23 mouse cellular contexts compared by ENCODE assay signal in the genomic region with DNA sequence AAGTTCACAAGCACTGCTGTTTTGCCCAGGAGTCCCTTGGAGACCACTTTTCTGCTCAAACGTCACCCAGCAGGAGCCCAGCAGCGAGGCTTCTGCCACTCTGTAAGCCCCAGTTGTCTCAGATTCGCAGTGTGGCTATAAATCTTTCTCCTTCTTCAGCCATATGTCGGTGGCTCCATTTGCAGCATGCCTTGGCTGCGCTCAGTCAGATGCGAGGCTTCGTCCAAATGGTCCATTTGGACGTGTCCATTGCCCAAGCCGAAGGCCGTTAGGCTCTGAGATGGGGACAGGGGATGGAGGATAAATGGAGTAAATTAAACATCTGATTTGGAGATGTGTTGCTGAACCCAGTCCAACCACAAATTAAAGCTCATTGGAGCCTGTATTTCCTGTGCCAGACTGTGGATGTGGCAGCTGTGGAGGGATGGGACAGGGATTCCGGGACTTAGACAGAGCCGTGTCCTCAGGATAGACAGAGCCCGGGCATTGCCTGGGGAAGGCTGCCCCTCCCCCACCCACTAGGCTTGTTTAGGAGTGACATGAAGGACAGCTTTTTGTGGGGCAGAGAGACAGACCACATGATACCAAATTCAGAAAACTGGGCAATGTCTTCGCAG.
DNase-seq lines count a peak whose midpoint lies in the region; ATAC-seq and TF ChIP-seq lines count a peak whose summit lies in the region.
"Had no signal": no experiment of that assay in that cellular context is flagged by ENCODE, and none has a peak within 500 bp of the region (broad histone marks: within the 10 kb centered on the region; RNA-seq: fewer than 3 reads in every experiment).

No protein-coding gene starts in this region.

- H3K4me3 ChIP-seq in hindbrain, embryonic 16.5 days (ENCODE audit: low read length) = no peak overlapping the region
- H3K4me3 ChIP-seq in hindbrain, embryonic 10.5 days = no peak overlapping the region
- H3K4me3 ChIP-seq in midbrain, postnatal 0 days (ENCODE audit: low read depth, low read length) = no peak overlapping the region
- H3K4me3 ChIP-seq in midbrain, embryonic 10.5 days = no peak overlapping the region
- H3K4me3 ChIP-seq in neural tube, embryonic 15.5 days (replicated peaks) = no peak overlapping the region
- H3K4me3 ChIP-seq: embryonic facial prominence, embryonic 10.5 days; heart, adult 2 months; heart, embryonic 13.5 days; liver, embryonic 13.5 days; midbrain, embryonic 12.5 days had no signal

- no peaks in the 10 kb centered on the region for H3K36me3 ChIP-seq in hindbrain, embryonic 16.5 days (ENCODE audit: control insufficient read depth, insufficient read depth, low read length)
- no peaks in the 10 kb centered on the region for H3K36me3 ChIP-seq in hindbrain, embryonic 10.5 days
- no peaks in the 10 kb centered on the region for H3K36me3 ChIP-seq in midbrain, postnatal 0 days (ENCODE audit: insufficient read depth, low read length)
- H3K36me3 ChIP-seq in midbrain, embryonic 10.5 days = no peaks in the 10 kb centered on the region
- H3K36me3 ChIP-seq in neural tube, embryonic 15.5 days = no peaks in the 10 kb centered on the region
- H3K36me3 ChIP-seq: embryonic facial prominence, embryonic 10.5 days; heart, embryonic 13.5 days; liver, embryonic 13.5 days; midbrain, embryonic 12.5 days had no signal

- no peak overlapping the region for H3K9ac ChIP-seq in hindbrain, embryonic 16.5 days (ENCODE audit: low read depth, low read length)
- H3K9ac ChIP-seq in midbrain, postnatal 0 days (replicated peaks; ENCODE audit: low read length, poor library complexity, severe bottlenecking) = no peak overlapping the region
- H3K9ac ChIP-seq in neural tube, embryonic 15.5 days (replicated peaks) = no peak overlapping the region
- H3K9ac ChIP-seq: heart, embryonic 13.5 days; liver, embryonic 13.5 days; midbrain, embryonic 12.5 days had no signal

- ATAC-seq in hindbrain, embryonic 16.5 days = peak; percentile 30; the same call in 1 of the 2 replicates
- ATAC-seq in midbrain, postnatal 0 days (ENCODE audit: low FRiP score) = no peak
- ATAC-seq in neural tube, embryonic 15.5 days (ENCODE audit: low FRiP score) = peak; percentile 45; the same call in 1 of the 2 replicates
- ATAC-seq: activated CD4-positive, CD25-positive, alpha-beta regulatory T cell, adult 4 months; forebrain, embryonic 16.5 days had no signal

- TF ChIP-seq CTCF in midbrain, postnatal 0 days (IDR thresholded peaks at IDR 0.05) = no peak

- no peak overlapping the region for H3K27ac ChIP-seq in hindbrain, embryonic 16.5 days (ENCODE audit: low read depth, low read length)
- no peak overlapping the region for H3K27ac ChIP-seq in hindbrain, embryonic 10.5 days
- no peak overlapping the region for H3K27ac ChIP-seq in midbrain, postnatal 0 days (ENCODE audit: low read depth, low read length)
- no peak overlapping the region for H3K27ac ChIP-seq in midbrain, embryonic 10.5 days (replicated peaks)
- no peak overlapping the region for H3K27ac ChIP-seq in neural tube, embryonic 15.5 days (replicated peaks)
- H3K27ac ChIP-seq: embryonic facial prominence, embryonic 10.5 days; heart, adult 2 months; heart, embryonic 13.5 days; kidney, postnatal 0 days; liver, embryonic 13.5 days; midbrain, embryonic 12.5 days had no signal

- H3K9me3 ChIP-seq in hindbrain, embryonic 16.5 days (ENCODE audit: control insufficient read depth, low read length) = no peaks in the 10 kb centered on the region
- no peaks in the 10 kb centered on the region for H3K9me3 ChIP-seq in hindbrain, embryonic 10.5 days
- H3K9me3 ChIP-seq in midbrain, postnatal 0 days (ENCODE audit: low read length) = no peaks in the 10 kb centered on the region
- peaks cover 12% of the 10 kb centered on the region; the same call in 1 of the 2 replicates for H3K9me3 ChIP-seq in midbrain, embryonic 10.5 days (replicated peaks)
- H3K9me3 ChIP-seq in neural tube, embryonic 15.5 days (replicated peaks) = no peaks in the 10 kb centered on the region
- H3K9me3 ChIP-seq: embryonic facial prominence, embryonic 10.5 days had no signal

- peaks cover 4% of the 10 kb centered on the region; the same call in 1 of the 2 replicates for H3K4me1 ChIP-seq in hindbrain, embryonic 16.5 days (ENCODE audit: control insufficient read depth, insufficient read depth, low read depth, low read length)
- H3K4me1 ChIP-seq in hindbrain, embryonic 10.5 days (replicated peaks) = no peaks in the 10 kb centered on the region
- no peaks in the 10 kb centered on the region for H3K4me1 ChIP-seq in midbrain, postnatal 0 days (ENCODE audit: insufficient read depth, low read length)
- H3K4me1 ChIP-seq in midbrain, embryonic 10.5 days = no peaks in the 10 kb centered on the region
- H3K4me1 ChIP-seq in neural tube, embryonic 15.5 days = peaks cover 23% of the 10 kb centered on the region
- H3K4me1 ChIP-seq: embryonic facial prominence, embryonic 10.5 days; heart, embryonic 13.5 days; liver, embryonic 13.5 days; midbrain, embryonic 12.5 days had no signal

- H3K4me2 ChIP-seq in hindbrain, embryonic 16.5 days (ENCODE audit: low read length) = no peak overlapping the region
- no peak overlapping the region for H3K4me2 ChIP-seq in midbrain, postnatal 0 days (ENCODE audit: low read depth, low read length, poor library complexity, severe bottlenecking)
- H3K4me2 ChIP-seq in neural tube, embryonic 15.5 days = no peak overlapping the region
- H3K4me2 ChIP-seq: heart, embryonic 13.5 days; liver, embryonic 13.5 days; midbrain, embryonic 12.5 days had no signal

- no peaks in the 10 kb centered on the region for H3K27me3 ChIP-seq in hindbrain, embryonic 16.5 days (replicated peaks; ENCODE audit: control insufficient read depth, insufficient read depth, low read length)
- H3K27me3 ChIP-seq in hindbrain, embryonic 10.5 days (ENCODE audit: insufficient read depth, poor library complexity, severe bottlenecking) = no peaks in the 10 kb centered on the region
- no peaks in the 10 kb centered on the region for H3K27me3 ChIP-seq in midbrain, postnatal 0 days (ENCODE audit: insufficient read depth, low read length)
- H3K27me3 ChIP-seq in midbrain, embryonic 10.5 days (ENCODE audit: low read depth, poor library complexity, severe bottlenecking) = no peaks in the 10 kb centered on the region
- no peaks in the 10 kb centered on the region for H3K27me3 ChIP-seq in neural tube, embryonic 15.5 days (replicated peaks)
- H3K27me3 ChIP-seq: heart, embryonic 13.5 days; liver, embryonic 13.5 days; midbrain, embryonic 12.5 days had no signal

- 57% methylated on average over 14 of the region's 14 CpGs for WGBS in hindbrain, embryonic 16.5 days
- 83% methylated on average over 14 of the region's 14 CpGs for WGBS in hindbrain, embryonic 10.5 days
- WGBS in midbrain, postnatal 0 days = 86% methylated on average over 14 of the region's 14 CpGs
- 86% methylated on average over 14 of the region's 14 CpGs for WGBS in midbrain, embryonic 10.5 days
- WGBS in neural tube, embryonic 15.5 days = 42% methylated on average over 14 of the region's 14 CpGs

- DNase-seq in hindbrain, embryonic 10.5 days (ENCODE audit: low spot score) = no peak
- peak; percentile 37 for DNase-seq in midbrain, postnatal 0 days (ENCODE audit: low spot score)
- DNase-seq in midbrain, embryonic 10.5 days (ENCODE audit: low spot score) = no peak
- peak; percentile 20 for DNase-seq in neural tube, embryonic 10.5 days (ENCODE audit: extremely low spot score, low spot score)
- no peak for DNase-seq in heart, adult 11 months
- DNase-seq: adrenal gland, adult 8-10 months; cerebellum, adult 9-10 months; gastrocnemius, postnatal 25 days; heart, adult 2 months; heart, postnatal 14 days; kidney, adult 18-20 months; liver, embryonic 13.5 days; lung, adult 2 months; lung, postnatal 14 days; thymus, postnatal 25 days had no signal

Comparison
In these comparisons a context has a peak if more than half of its experiments do, and no peak if none do; other contexts are left out.
1. DNase-seq: peak in midbrain, postnatal 0 days (single experiment) and neural tube, embryonic 10.5 days (single experiment); none in hindbrain, embryonic 10.5 days (single experiment), midbrain, embryonic 10.5 days (single experiment) and heart, adult 11 months (single experiment).